Mouse (Mus musculus) limb, embryonic 12.5 days (tissue): ENCODE measurements around the gene Rom1. TPM values are rescaled to one million over a fixed set of nuclear protein-coding genes. Genes with fewer than 3 reads are reported as not detected.

Source experiments
- microRNA-seq: library from miRNA; unstranded; fragments of <30 nt; microRNA quantifications from one replicate; pipeline ENCODE4, GENCODE M21; 2017
- polyA plus RNA-seq: library from polyadenylated mRNA; unstranded; fragments of >200 nt; fragmentation: Nextera tagmentation; extraction: Ambion mirVana; gene quantifications from 2 replicates; pipeline ENCODE4 v1.2.1, GENCODE M21; 2016

Gene Rom1
- polyA plus RNA-seq, 1 experiment from 2014 or later, result 2.6 TPM

Small RNA genes within 50 kb of the gene (microRNA-seq; reads per million reads assigned to microRNA genes)
- not detected for gene Mir5136

Other genes starting within 250 kb of the Rom1 start
- 114 and 115 TPM in 2 replicates for gene Slc3a2, start 206.0 kb downstream of the Rom1 start, polyA plus RNA-seq
- 92.4 and 96.6 TPM in 2 replicates for gene Wdr74, start 193.5 kb downstream of the Rom1 start, polyA plus RNA-seq
- gene 1700092M07Rik, start 188.6 kb downstream of the Rom1 start, polyA plus RNA-seq, result 2.7 and 3.5 TPM in 2 replicates
- 168 and 169 TPM in 2 replicates for gene Stx5a, start 187.9 kb downstream of the Rom1 start, polyA plus RNA-seq
- 219 and 237 TPM in 2 replicates for gene Nxf1, start 172.3 kb downstream of the Rom1 start, polyA plus RNA-seq
- gene Tmem223, start 158.4 kb downstream of the Rom1 start, polyA plus RNA-seq, result 206 and 215 TPM in 2 replicates
- 50.2 and 51.5 TPM in 2 replicates for gene Tmem179b, start 154.9 kb downstream of the Rom1 start, polyA plus RNA-seq
- 38.8 and 41.8 TPM in 2 replicates for gene Taf6l, start 142.9 kb downstream of the Rom1 start, polyA plus RNA-seq
- 174 and 189 TPM in 2 replicates for gene Polr2g, start 130.8 kb downstream of the Rom1 start, polyA plus RNA-seq
- 6.1 and 6.2 TPM in 2 replicates for gene Zbtb3, start 126.8 kb downstream of the Rom1 start, polyA plus RNA-seq
- gene Ttc9c, start 110.0 kb downstream of the Rom1 start, polyA plus RNA-seq, result 70.3 and 77.2 TPM in 2 replicates
- 6.0 and 6.7 TPM in 2 replicates for gene Hnrnpul2, start 109.3 kb downstream of the Rom1 start, polyA plus RNA-seq
- gene AC129217.1, start 99.6 kb downstream of the Rom1 start, polyA plus RNA-seq, result not detected in 2 replicates
- 43.1 and 43.2 TPM in 2 replicates for gene Bscl2, start 91.9 kb downstream of the Rom1 start, polyA plus RNA-seq
- 10.7 and 12.0 TPM in 2 replicates for gene Gng3, start 90.2 kb downstream of the Rom1 start, polyA plus RNA-seq
- 0.24 and 0.58 TPM in 2 replicates for gene Lrrn4cl, start 78.6 kb downstream of the Rom1 start, polyA plus RNA-seq
- gene Ubxn1, start 57.9 kb downstream of the Rom1 start, polyA plus RNA-seq, result 184 and 185 TPM in 2 replicates
- gene Uqcc3, start 48.4 kb downstream of the Rom1 start, polyA plus RNA-seq, result 64.0 and 66.0 TPM in 2 replicates
- gene Lbhd1, start 45.6 kb downstream of the Rom1 start, polyA plus RNA-seq, result 82.5 and 112 TPM in 2 replicates
- not detected in 2 replicates for gene Gm49403, start 45.4 kb downstream of the Rom1 start, polyA plus RNA-seq
- 112 and 114 TPM in 2 replicates for gene 1810009A15Rik, start 40.5 kb downstream of the Rom1 start, polyA plus RNA-seq
- not detected in 2 replicates for gene Gm49416, start 40.4 kb downstream of the Rom1 start, polyA plus RNA-seq
- 48.9 and 51.3 TPM in 2 replicates for gene Ints5, start 36.4 kb downstream of the Rom1 start, polyA plus RNA-seq
- 116 and 117 TPM in 2 replicates for gene Ganab, start 31.3 kb downstream of the Rom1 start, polyA plus RNA-seq
- gene B3gat3, start 9.0 kb downstream of the Rom1 start, polyA plus RNA-seq, result 53.5 and 53.6 TPM in 2 replicates
- 34.6 and 34.9 TPM in 2 replicates for gene Eml3, start 196 bp upstream of the Rom1 start, polyA plus RNA-seq
- 227 and 231 TPM in 2 replicates for gene Mta2, start 12.5 kb upstream of the Rom1 start, polyA plus RNA-seq
- 37.9 and 39.7 TPM in 2 replicates for gene Tut1, start 24.5 kb upstream of the Rom1 start, polyA plus RNA-seq
- 472 and 476 TPM in 2 replicates for gene Eef1g, start 37.7 kb upstream of the Rom1 start, polyA plus RNA-seq
- 20.5 and 24.1 TPM in 2 replicates for gene Ahnak, start 59.9 kb upstream of the Rom1 start, polyA plus RNA-seq
- not detected in 2 replicates for gene Scgb1a1, start 158.6 kb upstream of the Rom1 start, polyA plus RNA-seq
- 23.2 and 24.0 TPM in 2 replicates for gene Asrgl1, start 206.3 kb upstream of the Rom1 start, polyA plus RNA-seq